Mouse (Mus musculus): ENCODE data around the gene Pald1.

- TF ChIP-seq EP300 (IDR thresholded peaks at IDR 0.05; ENCODE audit: low read depth) (no peak), CTCF (IDR thresholded peaks at IDR 0.05; ENCODE audit: low read depth) (no peak)
Observed at GRCm38 (mm10) chr10:61427951-61428350, 44.6 kb upstream of the Pald1 start.
